15 mouse cellular contexts compared by ENCODE assay signal in the genomic region with DNA sequence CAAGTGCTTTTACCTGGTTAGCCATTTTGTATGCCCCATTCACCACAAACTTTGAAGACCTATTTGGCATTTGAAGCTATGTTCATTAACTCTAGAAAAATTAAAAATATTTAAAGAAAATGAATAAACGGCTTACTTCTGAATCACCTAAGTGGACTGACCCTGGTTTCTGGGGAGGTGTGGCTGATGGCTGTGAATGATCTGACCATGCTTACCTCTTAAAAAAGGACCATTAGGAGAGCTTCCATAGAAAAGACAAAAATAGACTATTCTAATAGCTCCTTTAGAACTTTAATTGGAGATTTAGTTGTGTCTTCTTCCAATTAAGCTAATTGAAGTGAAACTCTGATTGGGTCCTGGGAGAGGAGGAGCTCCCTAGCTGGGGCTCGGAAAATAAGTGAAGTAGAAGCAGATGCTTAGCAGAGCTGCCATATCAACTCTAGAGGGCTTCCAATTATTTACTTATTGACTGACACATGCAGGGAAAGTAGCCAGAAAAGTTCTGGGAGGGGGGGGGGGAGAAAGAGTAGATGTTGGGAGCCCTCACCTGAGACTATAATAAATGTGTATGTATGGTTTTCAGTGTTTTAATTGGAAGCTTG.
A peak's percentile ranks its signal among the peaks of the same experiment; 100 is the strongest.
DNase-seq lines count a peak whose midpoint lies in the region; ATAC-seq lines count a peak whose summit lies in the region.
"Had no signal": no experiment of that assay in that cellular context is flagged by ENCODE, and none has a peak within 500 bp of the region (broad histone marks: within the 10 kb centered on the region; RNA-seq: fewer than 3 reads in every experiment).

No protein-coding gene starts in this region.

- H3K4me2 ChIP-seq in forebrain, embryonic 12.5 days = no peak overlapping the region
- no peak overlapping the region for H3K4me2 ChIP-seq in forebrain, embryonic 16.5 days (ENCODE audit: low read length)
- no peak overlapping the region for H3K4me2 ChIP-seq in forebrain, embryonic 14.5 days (ENCODE audit: low read length)
- H3K4me2 ChIP-seq: embryonic facial prominence, embryonic 12.5 days had no signal

- H3K4me1 ChIP-seq in forebrain, embryonic 12.5 days = no peaks in the 10 kb centered on the region
- no peaks in the 10 kb centered on the region for H3K4me1 ChIP-seq in forebrain, embryonic 16.5 days (replicated peaks; ENCODE audit: control insufficient read depth, insufficient read depth, low read length)
- H3K4me1 ChIP-seq in forebrain, embryonic 14.5 days (ENCODE audit: control insufficient read depth, insufficient read depth, low read length) = no peaks in the 10 kb centered on the region
- H3K4me1 ChIP-seq in forebrain, embryonic 10.5 days = no peaks in the 10 kb centered on the region
- H3K4me1 ChIP-seq: embryonic facial prominence, embryonic 10.5 days; embryonic facial prominence, embryonic 12.5 days had no signal

- H3K27me3 ChIP-seq in forebrain, embryonic 12.5 days = no peaks in the 10 kb centered on the region
- H3K27me3 ChIP-seq in forebrain, embryonic 16.5 days (replicated peaks; ENCODE audit: control insufficient read depth, insufficient read depth, low read length) = no peaks in the 10 kb centered on the region
- H3K27me3 ChIP-seq in forebrain, embryonic 14.5 days (replicated peaks; ENCODE audit: control insufficient read depth, insufficient read depth, low read length) = no peaks in the 10 kb centered on the region
- no peaks in the 10 kb centered on the region for H3K27me3 ChIP-seq in forebrain, embryonic 10.5 days (ENCODE audit: poor library complexity, severe bottlenecking)
- H3K27me3 ChIP-seq: embryonic facial prominence, embryonic 12.5 days had no signal

- DNase-seq in forebrain, embryonic 14.5 days (ENCODE audit: low spot score) = peak; percentile 16
- no peak for DNase-seq in forebrain, embryonic 10.5 days (ENCODE audit: extremely low spot score, low spot score)
- DNase-seq in urinary bladder, postnatal 36 days (ENCODE audit: low spot score in 2 of 2) = no peak
- DNase-seq: adrenal gland, adult 2 months; adrenal gland, postnatal 10 days; adrenal gland, postnatal 25 days; cerebellum, adult 11-12 months; cerebellum, adult 2 months; cerebellum, adult 9-10 months; cerebellum, postnatal 10 days; cerebellum, postnatal 25 days had no signal

- 58% methylated on average over 2 of the region's 2 CpGs for WGBS in forebrain, embryonic 12.5 days
- WGBS in forebrain, embryonic 16.5 days = 41% methylated on average over 2 of the region's 2 CpGs
- WGBS in forebrain, embryonic 14.5 days = 37% methylated on average over 2 of the region's 2 CpGs
- WGBS in forebrain, embryonic 10.5 days = 82% methylated on average over 2 of the region's 2 CpGs

- peak; percentile 81; the same call in 1 of the 2 replicates for ATAC-seq in forebrain, embryonic 12.5 days (ENCODE audit: low FRiP score)
- no peak for ATAC-seq in forebrain, embryonic 16.5 days
- ATAC-seq in forebrain, embryonic 14.5 days = no peak

- H3K9me3 ChIP-seq in forebrain, embryonic 12.5 days = 0 out of 2 replicates have a peak, but pooled peaks cover 3% of the 10 kb centered on the region
- H3K9me3 ChIP-seq in forebrain, embryonic 16.5 days (ENCODE audit: control insufficient read depth, low read length) = no peaks in the 10 kb centered on the region
- no peaks in the 10 kb centered on the region for H3K9me3 ChIP-seq in forebrain, embryonic 14.5 days (replicated peaks; ENCODE audit: control insufficient read depth, low read length)
- no peaks in the 10 kb centered on the region; the same call in 1 of the 2 replicates for H3K9me3 ChIP-seq in forebrain, embryonic 10.5 days
- H3K9me3 ChIP-seq: embryonic facial prominence, embryonic 10.5 days; embryonic facial prominence, embryonic 12.5 days had no signal

- no peak overlapping the region for H3K4me3 ChIP-seq in forebrain, embryonic 12.5 days (replicated peaks)
- H3K4me3 ChIP-seq in forebrain, embryonic 16.5 days (replicated peaks; ENCODE audit: low read length) = no peak overlapping the region
- no peak overlapping the region for H3K4me3 ChIP-seq in forebrain, embryonic 14.5 days (ENCODE audit: low read depth, low read length)
- H3K4me3 ChIP-seq in forebrain, embryonic 10.5 days = no peak overlapping the region
- H3K4me3 ChIP-seq: embryonic facial prominence, embryonic 10.5 days; embryonic facial prominence, embryonic 12.5 days had no signal

- no peaks in the 10 kb centered on the region for H3K36me3 ChIP-seq in forebrain, embryonic 12.5 days (replicated peaks)
- H3K36me3 ChIP-seq in forebrain, embryonic 16.5 days (ENCODE audit: control insufficient read depth, insufficient read depth) = no peaks in the 10 kb centered on the region
- H3K36me3 ChIP-seq in forebrain, embryonic 14.5 days (ENCODE audit: control insufficient read depth, insufficient read depth, low read length) = no peaks in the 10 kb centered on the region
- no peaks in the 10 kb centered on the region for H3K36me3 ChIP-seq in forebrain, embryonic 10.5 days (replicated peaks)
- H3K36me3 ChIP-seq: embryonic facial prominence, embryonic 10.5 days; embryonic facial prominence, embryonic 12.5 days had no signal

- no peak overlapping the region for H3K9ac ChIP-seq in forebrain, embryonic 12.5 days
- H3K9ac ChIP-seq in forebrain, embryonic 16.5 days (replicated peaks; ENCODE audit: low read depth, low read length) = no peak overlapping the region
- H3K9ac ChIP-seq in forebrain, embryonic 14.5 days (ENCODE audit: low read length) = no peak overlapping the region
- H3K9ac ChIP-seq: embryonic facial prominence, embryonic 12.5 days had no signal

- no peak overlapping the region for H3K27ac ChIP-seq in forebrain, embryonic 12.5 days
- H3K27ac ChIP-seq in forebrain, embryonic 16.5 days (ENCODE audit: low read length) = no peak overlapping the region
- no peak overlapping the region for H3K27ac ChIP-seq in forebrain, embryonic 14.5 days (ENCODE audit: low read depth, low read length)
- H3K27ac ChIP-seq in forebrain, embryonic 10.5 days = no peak overlapping the region
- H3K27ac ChIP-seq: embryonic facial prominence, embryonic 10.5 days; embryonic facial prominence, embryonic 12.5 days had no signal
